In the genomic region with DNA sequence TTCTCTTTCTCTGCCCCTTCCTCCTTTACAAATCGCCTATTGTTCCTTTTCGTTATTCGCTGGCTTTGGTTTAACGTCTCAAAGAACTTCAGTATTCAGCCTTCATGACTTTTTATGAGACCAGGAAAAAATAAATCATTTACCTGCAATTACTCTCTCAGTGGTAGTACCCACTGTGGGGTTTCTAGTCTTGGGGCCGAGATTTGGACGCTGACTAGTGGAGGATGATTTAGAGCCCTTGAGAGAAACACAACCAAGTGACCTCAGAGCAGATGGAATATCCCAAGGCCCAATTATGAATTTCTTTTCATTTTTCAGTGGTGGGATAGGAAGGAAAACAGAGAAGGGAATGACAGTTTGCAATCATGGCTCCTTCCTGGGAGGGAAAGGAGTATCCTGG, we compare ENCODE assay signal across 17 mouse cellular contexts.
"Had no signal": no experiment of that assay in that cellular context is flagged by ENCODE, and none has a peak within 500 bp of the region (broad histone marks: within the 10 kb centered on the region; RNA-seq: fewer than 3 reads in every experiment).

No protein-coding gene starts in this region.

- DNase-seq: lung, adult 2 months; lung, postnatal 14 days; lung, postnatal 36 days; right cerebral cortex, postnatal 14 days; thymus, adult 2 months; thymus, postnatal 25 days; thymus, postnatal 4 days had no signal

- H3K27ac ChIP-seq: lung, embryonic 15.5 days; macrophage; midbrain, embryonic 13.5 days; midbrain, embryonic 15.5 days; neural tube, embryonic 12.5 days; stomach, embryonic 15.5 days; stomach, postnatal 0 days had no signal

- H3K4me1 ChIP-seq: lung, embryonic 15.5 days; midbrain, embryonic 13.5 days; midbrain, embryonic 15.5 days; neural tube, embryonic 12.5 days; stomach, embryonic 15.5 days had no signal

- H3K27me3 ChIP-seq: lung, embryonic 15.5 days; megakaryocyte, embryonic 14.5 days; midbrain, embryonic 13.5 days; midbrain, embryonic 15.5 days; neural tube, embryonic 12.5 days; stomach, embryonic 15.5 days had no signal

- H3K4me2 ChIP-seq: lung, embryonic 15.5 days; midbrain, embryonic 11.5 days; midbrain, embryonic 13.5 days; midbrain, embryonic 15.5 days; neural tube, embryonic 12.5 days; stomach, embryonic 15.5 days had no signal

- H3K9me3 ChIP-seq: lung, embryonic 15.5 days; midbrain, embryonic 13.5 days; midbrain, embryonic 15.5 days; neural tube, embryonic 12.5 days; stomach, embryonic 15.5 days had no signal

- ATAC-seq: lung, postnatal 0 days; midbrain, embryonic 13.5 days; midbrain, embryonic 15.5 days had no signal

- H3K36me3 ChIP-seq: stomach, embryonic 15.5 days had no signal

- H3K9ac ChIP-seq: lung, embryonic 15.5 days; midbrain, embryonic 13.5 days; midbrain, embryonic 15.5 days; neural tube, embryonic 12.5 days; stomach, embryonic 15.5 days had no signal

- H3K4me3 ChIP-seq: lung, embryonic 15.5 days; megakaryocyte, embryonic 14.5 days; midbrain, embryonic 13.5 days; midbrain, embryonic 15.5 days; neural tube, embryonic 12.5 days; stomach, embryonic 15.5 days had no signal
